Mouse (Mus musculus): ENCODE measurements around the gene Mettl14. TPM values are rescaled to one million over a fixed set of nuclear protein-coding genes. Genes with fewer than 3 reads are reported as not detected.
A peak's percentile ranks its signal among the peaks of the same experiment; 100 is the strongest.

Gene Mettl14
- total and polyA plus RNA-seq, 3 experiments, result 8.5 to 18.8 TPM; not detected in 1

DNA sequence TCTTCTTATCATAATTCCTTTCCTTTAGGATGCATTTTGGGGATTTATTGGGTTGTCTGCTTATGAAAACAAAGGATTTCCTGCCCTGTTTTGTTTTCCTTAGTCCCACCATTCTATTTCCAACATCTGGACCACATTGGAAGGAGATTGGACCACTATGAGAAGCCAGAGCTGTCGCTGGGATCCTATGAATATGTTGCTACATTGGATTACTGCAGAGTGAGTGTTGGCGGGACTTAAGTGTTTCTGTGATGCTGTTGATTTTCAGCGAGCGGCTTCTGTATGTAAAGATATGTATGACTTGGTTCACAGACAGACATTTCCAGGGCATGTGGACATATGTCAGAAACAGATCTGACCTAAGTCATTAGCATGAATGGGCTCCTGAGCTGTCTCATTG, 55.7 kb downstream of the Mettl14 start:
- DNase-seq (ENCODE audit: low read depth, low spot score), result no peak
- H3K79me2 ChIP-seq (ENCODE audit: control insufficient read depth, insufficient read depth, low read length, poor library complexity), result no peaks in the 10 kb centered on the region
- H3K4me1 ChIP-seq (ENCODE audit: control insufficient read depth in 1 of 2, insufficient read depth in 2 of 2, low read length in 2 of 2), result peaks cover 3 to 12% of the 10 kb centered on the region in 2 experiments; a peak in 3 of 4 replicates
- H3K4me3 ChIP-seq (ENCODE audit: control insufficient read depth in 1 of 2, insufficient read depth in 1 of 2, low read depth in 2 of 2, low read length in 2 of 2), result no peak overlapping the region
- peaks cover 0 to 9% of the 10 kb centered on the region in 2 experiments; a peak in 2 of 4 replicates for H3K36me3 ChIP-seq (ENCODE audit: control insufficient read depth in 1 of 2, insufficient read depth in 2 of 2, low read length in 2 of 2)
- TF ChIP-seq UBTF (IDR thresholded peaks at IDR 0.05; ENCODE audit: borderline replicate concordance, insufficient read depth, low read depth, low read length) (no peak), MAFK (IDR thresholded peaks at IDR 0.05; ENCODE audit: borderline replicate concordance, low read depth, low read length) (no peak), NELFE (IDR thresholded peaks at IDR 0.05; ENCODE audit: low read depth, low read length) (no peak)
- H3K9ac ChIP-seq (ENCODE audit: control insufficient read depth, low read depth, low read length, poor library complexity, severe bottlenecking), result no peak overlapping the region
- H3K27me3 ChIP-seq (ENCODE audit: control insufficient read depth in 1 of 2, insufficient read depth in 2 of 2, low read length in 2 of 2), result no peaks in the 10 kb centered on the region
- H3K27ac ChIP-seq (ENCODE audit: control insufficient read depth, low read depth, low read length), result no peak overlapping the region
- no peaks in the 10 kb centered on the region for H3K9me3 ChIP-seq (replicated peaks; ENCODE audit: insufficient read depth, low read length)

DNA sequence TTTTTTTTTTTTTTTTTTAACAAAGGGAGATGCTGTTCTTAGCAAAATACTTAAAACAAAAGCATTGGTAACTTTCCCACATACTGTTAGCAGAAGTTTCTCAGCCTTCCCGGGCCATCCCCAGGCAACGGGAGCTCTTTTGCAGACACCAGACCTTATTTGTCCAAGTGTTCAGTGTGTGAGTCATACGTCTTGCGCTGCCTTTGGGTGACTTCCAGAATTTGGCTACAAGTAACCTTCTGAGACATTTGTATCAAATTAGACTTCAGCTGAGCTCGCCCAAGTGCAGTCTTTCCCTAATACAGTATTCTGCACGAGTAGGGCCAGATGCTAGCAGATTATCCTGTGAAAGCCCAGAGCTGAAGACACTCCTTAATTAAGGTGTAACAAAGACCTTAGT, 56.7 kb downstream of the Mettl14 start:
- H3K27ac ChIP-seq (ENCODE audit: control insufficient read depth, low read depth, low read length), result no peak overlapping the region
- no peaks in the 10 kb centered on the region for H3K9me3 ChIP-seq (replicated peaks; ENCODE audit: insufficient read depth, low read length)
- H3K9ac ChIP-seq (ENCODE audit: control insufficient read depth, low read depth, low read length, poor library complexity, severe bottlenecking), result no peak overlapping the region
- H3K27me3 ChIP-seq (ENCODE audit: control insufficient read depth in 1 of 2, insufficient read depth in 2 of 2, low read length in 2 of 2), result no peaks in the 10 kb centered on the region
- DNase-seq (ENCODE audit: low read depth, low spot score), result peak; percentile 36
- no peak for TF ChIP-seq HCFC1 (IDR thresholded peaks at IDR 0.05; ENCODE audit: low read depth, low read length)
- 0 out of 2 replicates have a peak, but pooled peaks have one; percentile 44 for TF ChIP-seq TBP (IDR thresholded peaks at IDR 0.05; ENCODE audit: low read depth, low read length)
- H3K4me3 ChIP-seq (ENCODE audit: control insufficient read depth in 1 of 2, insufficient read depth in 1 of 2, low read depth in 2 of 2, low read length in 2 of 2), result no peak overlapping the region
- peaks cover 3 to 12% of the 10 kb centered on the region in 2 experiments; a peak in 3 of 4 replicates for H3K4me1 ChIP-seq (ENCODE audit: control insufficient read depth in 1 of 2, insufficient read depth in 2 of 2, low read length in 2 of 2)
- H3K36me3 ChIP-seq (ENCODE audit: control insufficient read depth in 1 of 2, insufficient read depth in 2 of 2, low read length in 2 of 2), result peaks cover 0 to 9% of the 10 kb centered on the region in 2 experiments; a peak in 2 of 4 replicates
- H3K79me2 ChIP-seq (ENCODE audit: control insufficient read depth, insufficient read depth, low read length, poor library complexity), result no peaks in the 10 kb centered on the region

DNA sequence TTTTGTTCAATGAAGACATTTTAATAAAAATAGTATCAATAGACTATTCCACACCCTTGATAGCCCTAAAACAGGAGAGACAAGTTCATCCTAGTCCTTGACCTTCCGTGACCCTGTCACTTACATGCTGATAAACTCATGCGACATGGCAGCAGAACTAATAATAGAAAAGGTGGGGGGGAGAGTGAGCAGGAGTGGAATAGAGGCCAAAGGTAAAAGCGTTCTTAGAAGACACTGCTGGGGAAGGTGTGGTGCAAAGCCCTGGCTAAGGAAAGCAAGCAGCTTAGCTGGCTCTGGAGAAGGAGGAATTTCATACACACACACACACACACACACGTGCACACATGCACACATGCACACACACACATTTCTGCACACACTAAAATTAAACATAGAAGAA, 61.6 kb downstream of the Mettl14 start:
- H3K9me3 ChIP-seq (replicated peaks; ENCODE audit: insufficient read depth, low read length), result no peaks in the 10 kb centered on the region
- DNase-seq (ENCODE audit: low read depth, low spot score), result no peak
- H3K4me3 ChIP-seq (ENCODE audit: control insufficient read depth in 1 of 2, insufficient read depth in 1 of 2, low read depth in 2 of 2, low read length in 2 of 2), result no peak overlapping the region
- no peaks in the 10 kb centered on the region for H3K79me2 ChIP-seq (ENCODE audit: control insufficient read depth, insufficient read depth, low read length, poor library complexity)
- TF ChIP-seq MAFK (IDR thresholded peaks at IDR 0.05; ENCODE audit: borderline replicate concordance, low read depth, low read length) (no peak), MAZ (IDR thresholded peaks at IDR 0.05; ENCODE audit: low read depth, low read length) (no peak), ETS1 (IDR thresholded peaks at IDR 0.05; ENCODE audit: low read depth, low read length) (no peak), ELF1 (IDR thresholded peaks at IDR 0.05; ENCODE audit: low read depth, low read length) (no peak), USF2 (IDR thresholded peaks at IDR 0.05; ENCODE audit: borderline replicate concordance in 1 of 2, insufficient read depth in 1 of 2, low read depth in 1 of 2, low read length in 2 of 2) (no peak), KAT2A (conservative IDR thresholded peaks at IDR 0.05; ENCODE audit: low read depth, low read length) (no peak), GATA1 (IDR thresholded peaks at IDR 0.05; ENCODE audit: low read depth, low read length) (no peak), E2F4 (IDR thresholded peaks at IDR 0.05; ENCODE audit: borderline replicate concordance, low read depth, low read length) (no peak), SMC3 (IDR thresholded peaks at IDR 0.05; ENCODE audit: low read depth, low read length) (no peak), EP300 (IDR thresholded peaks at IDR 0.05; ENCODE audit: low read depth in 1 of 2, low read length in 2 of 2) (no peak), RAD21 (IDR thresholded peaks at IDR 0.05; ENCODE audit: low read depth, low read length) (no peak), ZC3H11A (IDR thresholded peaks at IDR 0.05; ENCODE audit: low read depth, low read length) (no peak), MAX (IDR thresholded peaks at IDR 0.05; ENCODE audit: low read length) (no peak), POLR2AphosphoS5 (IDR thresholded peaks at IDR 0.05; ENCODE audit: borderline replicate concordance, low read depth, low read length) (no peak)
- H3K4me1 ChIP-seq (ENCODE audit: control insufficient read depth in 1 of 2, insufficient read depth in 2 of 2, low read length in 2 of 2), result no peaks in the 10 kb centered on the region
- no peaks in the 10 kb centered on the region for H3K27me3 ChIP-seq (ENCODE audit: control insufficient read depth in 1 of 2, insufficient read depth in 2 of 2, low read length in 2 of 2)
- no peaks in the 10 kb centered on the region for H3K36me3 ChIP-seq (ENCODE audit: control insufficient read depth in 1 of 2, insufficient read depth in 2 of 2, low read length in 2 of 2)
- H3K27ac ChIP-seq (ENCODE audit: control insufficient read depth, low read depth, low read length), result no peak overlapping the region
- no peak overlapping the region for H3K9ac ChIP-seq (ENCODE audit: control insufficient read depth, low read depth, low read length, poor library complexity, severe bottlenecking)

Measured in MEL (cell line).